Mouse (Mus musculus) olfactory bulb, adult 2 months (tissue): ENCODE data around the gene Hmx1.

Experiments
- CTCF ChIP-seq: fragments of 200-500 bp; IDR thresholded peaks from 2 replicates; pipeline ENCODE4 v1.5.1; 2012; ENCODE audit warnings: low read depth, mild to moderate bottlenecking, low read length, moderate library complexity; ENCODE audit not compliant: insufficient read depth
- POLR2A ChIP-seq: fragments of 200-500 bp; IDR thresholded peaks from 2 replicates; pipeline ENCODE4 v1.6.1; 2012; ENCODE audit warnings: mild to moderate bottlenecking, low read depth, low read length, moderate library complexity; ENCODE audit not compliant: insufficient read depth

DNA sequence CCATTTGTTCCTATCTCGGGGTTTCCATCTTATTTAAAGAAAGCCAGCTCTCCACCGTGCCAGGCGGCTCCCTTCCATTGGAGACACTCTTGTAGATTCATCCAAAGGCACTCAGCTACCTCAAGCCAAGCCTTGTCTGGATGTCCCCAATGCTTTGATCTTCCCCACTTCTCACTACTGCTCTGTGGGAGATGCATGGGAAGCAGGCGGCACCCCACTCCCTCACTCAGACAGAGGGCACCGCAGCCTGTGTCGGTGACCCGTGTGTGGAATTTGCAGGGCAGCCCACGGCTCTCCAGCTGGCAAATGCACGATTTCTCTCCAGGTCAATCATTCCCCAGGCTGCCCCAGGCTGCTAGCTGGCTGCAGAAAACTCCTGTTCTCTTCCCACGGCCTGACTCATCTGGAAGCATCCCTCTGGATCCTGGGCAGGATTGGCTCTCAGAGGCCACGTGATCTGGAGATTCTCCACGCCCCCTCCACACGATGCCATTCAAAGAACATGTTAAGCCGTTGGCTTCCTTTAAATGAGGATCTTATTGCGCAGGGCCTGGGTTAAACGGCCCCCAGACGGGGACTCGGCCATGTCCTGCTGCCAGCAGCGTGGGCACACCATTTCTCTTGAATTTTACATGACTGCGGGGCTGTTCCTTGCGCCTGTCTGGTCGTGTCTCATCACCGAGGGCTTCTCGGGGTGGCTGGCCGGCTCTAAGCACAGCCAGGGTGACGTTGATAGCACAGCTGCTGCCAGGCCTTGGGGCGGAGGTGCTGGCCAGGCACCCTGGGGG, 58.9 kb downstream of the Hmx1 start:
- TF ChIP-seq CTCF (no peak), POLR2A (no peak)
